Mouse (Mus musculus): Measurements from ENCODE around the gene Tex48. TPM values are rescaled to one million over a fixed set of nuclear protein-coding genes. Genes with fewer than 3 reads are reported as not detected.

Tex48 gene
- total RNA-seq (2021): not detected

DNA sequence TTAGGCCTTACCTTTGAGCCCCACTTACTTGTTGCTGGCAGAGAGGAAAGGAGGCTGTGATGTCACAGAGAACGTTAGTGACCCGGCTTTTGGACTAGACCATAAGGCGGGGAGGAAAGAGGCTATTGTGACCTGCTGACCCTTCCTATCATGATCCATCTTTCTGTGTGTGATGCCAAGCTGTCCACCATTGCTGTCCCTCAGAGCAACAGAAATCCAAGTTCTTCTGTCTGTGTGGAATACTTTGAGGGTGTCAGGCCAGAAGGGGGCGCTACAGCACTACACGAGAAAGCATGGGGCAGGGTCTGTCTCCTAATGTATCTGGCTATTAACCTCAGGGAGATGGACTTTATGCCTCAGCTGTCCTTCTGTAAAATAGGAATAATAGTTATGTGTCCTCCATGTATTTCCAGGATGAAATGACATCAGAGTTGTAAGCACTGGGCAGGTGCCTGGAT is at the start of gene Tex48:
Gene Tex48, minus strand, starts transcription at position 51 of the 458 bp plus-strand sequence.
- intact Hi-C loops (cut with DNase I): loop anchor here (5.0 kb wide), 1 partner anchor 325 kb away; no protein-coding TSS in a partner anchor
- DNase-seq: peak in 1 of 2 experiments; percentile 33

DNA sequence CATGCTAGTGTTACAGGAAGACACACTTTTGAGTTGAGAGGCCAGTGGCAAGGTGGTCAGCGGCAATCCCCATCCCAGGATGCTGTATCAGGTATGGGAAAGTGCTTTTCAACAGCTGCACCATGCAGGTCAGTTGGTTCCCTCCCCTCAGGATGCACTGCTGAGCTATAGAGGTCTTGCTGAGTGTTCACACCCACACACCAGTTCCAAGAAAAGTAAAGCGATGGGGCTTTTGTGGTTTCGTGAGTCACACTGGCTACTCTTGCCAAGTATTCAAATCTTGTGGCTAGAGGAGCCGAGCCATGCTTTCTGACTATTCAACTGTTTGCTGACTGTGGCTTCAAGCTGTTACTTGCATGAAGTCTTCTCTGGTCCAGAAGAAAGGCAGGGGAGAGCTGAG is 46.0 kb upstream of the Tex48 start:
- DNase-seq: peak; percentile 16 to 23
- intact Hi-C loops (cut with DNase I): no loop called here

DNA sequence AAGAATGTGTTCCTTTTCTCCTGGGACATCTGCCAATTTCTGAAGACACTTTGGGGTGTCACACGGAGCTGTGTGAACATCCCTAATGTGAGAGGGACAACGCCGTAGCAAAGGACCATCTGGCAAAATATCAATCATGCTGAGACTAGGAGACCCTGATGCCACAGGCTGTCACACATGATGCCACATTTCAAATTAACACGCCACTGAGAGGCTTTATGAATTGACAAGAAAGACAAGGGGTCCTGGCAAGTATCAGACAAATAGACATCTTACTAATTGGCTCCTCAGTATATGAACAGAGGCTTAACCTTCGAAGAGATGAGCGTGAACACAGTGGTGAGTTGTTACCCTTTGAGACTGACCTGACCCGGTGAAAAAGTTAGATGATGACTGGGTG is 43.5 kb upstream of the Tex48 start:
- intact Hi-C loops (cut with DNase I): no loop called here
- DNase-seq: no peak

DNA sequence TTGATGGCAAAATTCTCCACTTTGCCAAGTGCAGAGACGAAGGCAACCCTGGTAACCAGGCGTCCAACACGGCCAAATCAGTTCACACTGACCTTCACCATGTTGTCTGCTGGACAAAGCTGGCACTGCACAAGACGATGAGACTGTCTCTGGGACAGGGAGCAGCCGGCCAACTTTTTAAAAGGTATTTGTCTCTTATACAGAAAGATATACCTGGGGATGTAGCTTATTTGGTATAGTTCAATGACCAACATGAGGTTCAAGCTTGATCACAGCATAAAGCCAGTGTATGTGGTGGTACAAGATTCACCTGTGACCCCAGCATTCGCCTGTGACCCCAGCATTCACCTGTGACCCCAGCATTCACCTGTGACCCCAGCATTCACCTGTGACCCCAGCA is 41.1 kb upstream of the Tex48 start, which contains the start of gene Gm11214:
Gene Gm11214, minus strand, starts transcription at position 101 of the 400 bp plus-strand sequence.
- intact Hi-C loops (cut with DNase I): no loop called here
- DNase-seq: no peak

DNA sequence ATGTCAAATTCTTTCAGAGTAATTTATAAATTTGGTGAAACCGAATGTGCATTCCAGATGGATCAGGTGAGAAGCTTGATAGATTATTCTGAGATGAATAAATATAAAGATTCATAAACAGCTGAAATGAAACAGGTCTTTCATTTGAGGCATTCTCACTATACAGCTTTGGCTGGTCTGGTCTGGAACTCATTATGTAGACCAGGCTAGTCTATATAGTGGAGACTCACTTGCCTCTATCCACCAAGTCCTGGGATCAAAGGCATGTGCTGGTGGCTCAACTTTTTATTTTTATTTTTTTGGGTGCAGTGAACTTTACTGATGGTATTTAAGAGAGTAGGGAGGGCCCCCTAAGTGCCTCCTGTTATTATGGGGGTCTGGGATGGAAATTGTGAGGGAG is 39.6 kb upstream of the Tex48 start:
- no peak for DNase-seq
- intact Hi-C loops (cut with DNase I): no loop called here

DNA sequence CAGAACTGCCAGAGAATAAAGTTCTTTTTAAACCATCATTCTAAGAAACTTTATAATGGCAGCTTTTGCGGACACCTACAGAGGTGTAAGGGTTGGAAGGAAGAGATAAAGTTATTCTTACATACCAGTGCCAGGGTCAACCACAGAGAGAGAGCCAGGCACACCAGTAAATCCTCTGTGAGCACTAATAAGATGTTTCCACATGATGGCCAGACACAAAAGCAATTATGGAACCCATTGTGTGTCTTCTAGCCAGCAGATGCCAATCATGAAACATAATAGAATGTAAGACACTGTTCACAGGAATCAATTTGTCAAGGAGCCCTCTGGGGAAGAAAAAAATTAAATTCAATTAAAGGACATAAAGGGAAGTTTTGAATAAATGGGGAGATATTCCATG is 39.2 kb upstream of the Tex48 start:
- intact Hi-C loops (cut with DNase I): no loop called here
- no peak for DNase-seq

DNA sequence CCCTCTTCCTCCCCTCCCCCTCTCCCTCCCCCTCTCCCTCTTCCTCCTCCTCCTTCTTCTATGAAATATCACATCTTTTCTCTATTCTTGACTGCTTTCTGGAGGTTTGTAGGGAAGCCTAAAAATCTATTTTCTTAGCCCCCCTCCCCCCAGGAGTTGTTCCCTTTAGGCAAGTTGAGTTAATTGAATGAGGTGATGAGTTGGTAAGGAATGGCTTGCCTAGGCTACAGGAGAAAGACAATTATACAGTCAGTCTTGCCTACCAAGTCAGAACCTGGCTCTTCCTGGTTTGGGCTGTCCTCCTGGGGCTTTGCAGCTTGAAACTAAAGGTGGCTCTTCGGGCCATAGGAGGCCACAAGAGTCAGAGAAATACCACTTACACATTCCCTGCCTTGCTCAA is 37.5 kb upstream of the Tex48 start:
- no peak for DNase-seq
- intact Hi-C loops (cut with DNase I): no loop called here

DNA sequence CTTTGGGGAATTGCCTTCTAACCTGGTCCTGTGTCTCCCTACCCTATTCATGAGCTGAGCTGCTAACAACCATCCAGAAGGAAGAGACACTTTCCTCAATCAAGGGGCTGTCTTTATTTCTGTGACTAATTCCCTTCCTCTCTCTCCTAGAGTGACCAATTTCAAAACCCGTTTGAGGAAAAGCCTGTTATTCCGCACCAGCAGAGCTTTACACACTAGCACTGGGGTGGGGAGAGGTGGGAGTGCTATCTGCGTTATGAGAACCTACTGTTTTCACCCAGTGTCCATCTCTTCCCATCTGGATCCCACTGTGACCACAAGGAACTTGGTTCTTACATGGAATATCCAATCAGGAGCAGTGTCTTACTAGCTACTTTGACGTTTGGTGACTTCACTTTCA is 36.9 kb upstream of the Tex48 start:
- intact Hi-C loops (cut with DNase I): no loop called here
- no peak for DNase-seq

- intact Hi-C loops (cut with DNase I): loop anchor here (2.0 kb wide), 1 partner anchor 14 kb away; no protein-coding TSS in a partner anchor
- DNase-seq: no peak
These were observed 32.2 kb upstream of the Tex48 start for GRCm38 (mm10) chr4:63654381-63654780.

DNA sequence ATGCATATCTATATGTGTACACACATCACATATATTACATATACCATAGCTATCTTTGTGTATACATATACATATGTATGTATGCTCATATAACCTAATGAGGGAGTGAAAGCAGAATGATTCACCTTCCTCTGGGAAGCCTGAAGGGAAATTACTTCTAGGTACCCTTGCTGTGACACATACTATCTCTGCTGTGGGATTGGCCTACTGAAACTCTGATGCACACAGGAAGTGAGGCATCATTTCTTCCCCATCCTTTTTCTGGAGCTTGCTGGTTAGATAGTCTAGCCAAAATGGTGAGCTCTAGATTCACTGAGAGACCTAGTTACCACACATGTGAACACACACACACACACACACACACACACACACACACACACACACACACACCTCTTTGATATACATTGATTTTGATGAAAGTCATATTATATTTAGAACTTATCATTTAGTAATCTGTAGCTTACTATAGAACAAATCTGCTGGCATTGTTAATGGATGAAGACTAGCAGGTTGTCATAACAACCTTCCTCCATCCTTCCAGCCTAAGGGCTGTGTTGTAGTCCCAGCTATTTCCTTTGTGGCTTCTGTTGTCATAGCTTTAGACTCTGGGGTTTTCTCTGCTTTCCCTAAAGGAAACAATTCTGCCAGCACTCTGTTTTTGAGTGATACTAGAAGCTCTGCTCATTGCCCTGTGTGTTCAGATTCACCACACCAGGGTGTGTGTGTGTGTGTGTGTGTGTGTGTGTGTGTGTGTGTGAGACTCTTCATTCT is 21.9 kb upstream of the Tex48 start:
- intact Hi-C loops (cut with DNase I): no loop called here
- DNase-seq: no peak

DNA sequence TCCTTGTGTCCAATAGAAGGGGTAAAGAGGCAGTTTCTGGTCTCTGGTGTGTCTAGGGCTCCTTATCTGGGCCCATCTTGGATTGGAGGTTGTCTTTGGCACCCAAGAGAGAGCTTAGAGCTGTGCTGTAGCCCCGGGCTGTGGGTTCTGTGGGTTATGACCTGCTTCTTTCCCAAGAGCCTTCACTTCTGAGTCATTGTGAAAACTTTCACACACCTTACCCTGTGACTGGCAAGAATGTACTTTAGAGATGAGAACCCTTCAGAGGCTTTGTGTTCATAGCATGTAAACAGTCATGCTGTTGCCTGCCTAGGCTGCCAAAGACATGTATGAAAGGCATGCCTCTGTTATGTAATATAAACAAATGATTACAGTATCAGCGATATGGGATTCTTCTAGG is 17.6 kb upstream of the Tex48 start:
- DNase-seq: no peak
- intact Hi-C loops (cut with DNase I): loop anchor here (2.0 kb wide), 1 partner anchor 15 kb away; no protein-coding TSS in a partner anchor

- intact Hi-C loops (cut with DNase I): no loop called here
- DNase-seq: no peak
These were observed 16.4 kb upstream of the Tex48 start for GRCm38 (mm10) chr4:63638603-63639002.

DNA sequence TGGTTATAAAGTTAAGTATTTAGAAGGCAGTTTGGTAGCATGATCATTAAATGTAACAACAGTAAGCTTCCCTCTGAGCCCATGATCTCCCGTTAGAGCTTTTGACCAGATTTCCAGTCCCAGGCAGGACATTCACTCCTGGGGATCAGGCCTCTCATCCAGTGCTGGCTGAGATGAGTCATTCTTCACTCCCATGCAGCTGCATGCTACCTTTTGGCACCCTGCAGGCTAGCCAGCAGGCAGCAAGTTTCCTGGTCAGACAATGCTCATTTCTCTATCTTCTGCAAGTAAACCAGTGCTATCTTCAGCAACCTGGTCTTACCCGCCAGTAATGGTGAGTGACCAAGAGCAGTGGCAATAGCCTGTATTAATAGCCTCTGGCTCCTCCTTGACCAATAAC is 11.0 kb upstream of the Tex48 start:
- no peak for DNase-seq

GRCm38 (mm10) chr4:63627111-63627510 is 4.9 kb upstream of the Tex48 start:
- no peak for DNase-seq
- intact Hi-C loops (cut with DNase I): no loop called here

More for the DNA sequence above, 11.0 kb upstream of the Tex48 start:
- intact Hi-C loops (cut with DNase I): no loop called here

- no peak for DNase-seq
- intact Hi-C loops (cut with DNase I): no loop called here
These were observed 3.4 kb upstream of the Tex48 start for GRCm38 (mm10) chr4:63625563-63626080.

- DNase-seq: no peak
- intact Hi-C loops (cut with DNase I): loop anchor here (5.0 kb wide), 1 partner anchor 325 kb away; no protein-coding TSS in a partner anchor
These were observed 367 bp downstream of the Tex48 start for GRCm38 (mm10) chr4:63621861-63622260.

DNA sequence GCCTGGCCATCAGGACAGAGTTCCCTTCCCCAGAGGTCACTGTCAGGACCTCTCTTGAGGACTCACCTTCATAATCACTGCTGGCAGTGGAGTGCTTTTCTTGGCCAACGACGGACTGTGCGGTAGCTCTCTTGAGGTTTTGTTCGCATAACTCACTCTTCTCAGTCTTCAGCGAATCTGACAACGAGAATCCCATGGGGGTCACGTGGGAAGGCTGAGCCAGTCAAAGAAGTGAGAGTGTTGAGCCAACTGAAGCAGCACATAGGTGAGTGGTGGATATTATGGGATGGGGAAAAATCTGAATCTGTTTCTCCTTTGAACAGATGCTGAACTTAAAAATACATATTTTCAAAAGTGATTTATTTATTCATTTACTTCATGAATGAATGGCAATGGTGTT is 13.8 kb downstream of the Tex48 start:
- no peak for DNase-seq
- intact Hi-C loops (cut with DNase I): no loop called here

- intact Hi-C loops (cut with DNase I): no loop called here
- DNase-seq: no peak
These were observed 16.3 kb downstream of the Tex48 start for GRCm38 (mm10) chr4:63605968-63606367.

DNA sequence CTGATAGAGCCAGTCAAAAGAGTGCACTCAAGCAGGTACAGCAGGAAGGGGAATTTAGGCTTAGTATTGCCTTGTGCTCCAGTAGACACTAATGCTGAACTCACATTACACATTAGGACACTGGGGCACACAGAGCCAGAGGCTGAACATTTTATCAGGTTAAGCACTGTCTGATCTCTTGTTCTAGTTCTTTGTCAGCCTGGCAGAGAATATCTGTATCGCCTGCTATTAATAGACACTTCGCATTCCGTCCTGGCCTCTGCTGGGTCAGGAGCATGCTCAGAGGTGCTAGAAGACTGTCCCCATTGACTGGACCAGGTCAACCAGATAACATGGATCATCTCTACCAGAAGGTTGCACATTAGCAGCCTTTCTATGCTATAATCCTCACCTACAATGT is 16.7 kb downstream of the Tex48 start:
- peak in 1 of 2 experiments; percentile 24 for DNase-seq
- intact Hi-C loops (cut with DNase I): no loop called here

GRCm38 (mm10) chr4:63604945-63605344 is 17.3 kb downstream of the Tex48 start, which contains the start of gene Gm11213:
Gene Gm11213 (minus strand): TSS chr4:63605261.
- no peak for DNase-seq
- intact Hi-C loops (cut with DNase I): no loop called here

- no peak for DNase-seq
- intact Hi-C loops (cut with DNase I): no loop called here
These were observed 21.0 kb downstream of the Tex48 start for GRCm38 (mm10) chr4:63601263-63601662.

- DNase-seq: no peak
- intact Hi-C loops (cut with DNase I): no loop called here
These were observed 21.4 kb downstream of the Tex48 start for GRCm38 (mm10) chr4:63600786-63601185.
